Mouse (Mus musculus) adrenal gland, postnatal 14 days (tissue): ENCODE data around the gene Gm4491. TPM values are rescaled to one million over a fixed set of nuclear protein-coding genes. Genes with fewer than 3 reads are reported as not detected.

Experiments
- DNase-seq: peaks from one replicate; pipeline ENCODE4 v3.0.0; 2021; ENCODE audit warnings: mixed read lengths
- total RNA-seq: library from RNA; stranded (reverse); gene quantifications from 2 replicates; pipeline ENCODE4 v1.2.3, GENCODE M21; 2021

Gene Gm4491
- total RNA-seq, 1 experiment from 2014 or later: not detected

DNA sequence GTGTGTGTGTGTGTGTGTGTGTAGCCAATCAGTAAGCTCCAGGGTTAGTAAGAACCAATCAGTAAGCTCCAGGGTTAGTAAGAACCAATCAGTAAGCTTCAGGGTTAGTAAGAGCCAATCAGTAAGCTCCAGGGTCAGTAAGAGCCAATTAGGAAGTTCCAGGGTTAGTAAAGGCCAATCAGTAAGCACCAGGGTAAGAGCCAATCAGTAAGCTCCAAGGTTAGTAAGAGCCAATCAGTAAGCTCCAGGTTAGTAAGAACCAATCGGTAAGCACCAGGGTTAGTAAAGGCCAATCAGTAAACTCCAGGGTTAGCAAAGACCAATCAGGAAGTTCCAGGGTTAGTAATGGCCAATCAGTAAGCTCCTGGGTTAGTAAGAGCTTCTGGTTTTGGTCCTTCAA is 32.8 kb downstream of the Gm4491 start:
- DNase-seq: no peak

GRCm38 (mm10) chr14:57075537-57075936 is 40.1 kb downstream of the Gm4491 start:
- no peak for DNase-seq

DNA sequence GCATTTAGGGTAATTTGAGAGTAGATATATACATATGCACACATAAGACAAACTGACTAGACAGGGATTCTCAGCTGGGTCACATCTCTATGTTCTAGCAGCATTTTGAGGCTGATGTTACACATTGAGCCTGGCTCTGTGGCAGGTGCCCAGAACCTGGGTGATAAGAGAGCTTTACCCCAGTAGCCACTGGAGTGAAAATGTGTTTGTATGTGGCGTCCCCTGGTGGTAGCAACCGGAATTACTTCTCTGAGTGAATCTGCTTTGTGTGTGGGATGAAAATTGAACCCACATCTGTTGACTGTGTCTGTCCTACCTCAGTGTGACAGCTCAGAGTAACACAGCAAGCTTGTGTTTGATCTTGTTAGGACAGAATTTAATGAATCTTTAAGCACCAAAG is 45.8 kb downstream of the Gm4491 start:
- peak; percentile 55 for DNase-seq

DNA sequence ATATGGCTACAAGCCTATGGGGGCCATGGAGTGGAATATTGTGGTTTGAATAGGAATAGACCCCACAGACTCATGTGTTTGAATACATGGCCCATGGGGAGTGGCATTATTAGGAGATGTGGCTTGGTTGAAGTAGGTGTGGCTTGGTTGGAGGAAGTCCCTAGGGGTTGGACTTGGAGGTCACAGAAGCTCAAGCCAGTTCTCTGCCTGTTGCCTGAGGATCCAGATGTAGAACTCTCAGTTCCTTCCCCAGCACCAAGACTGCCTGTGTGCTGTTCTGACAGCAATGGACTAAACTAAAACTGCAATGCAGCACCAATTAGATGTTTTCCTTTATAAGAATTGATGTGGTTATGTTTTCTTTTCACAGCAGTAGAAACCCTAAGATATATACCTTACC is 49.6 kb downstream of the Gm4491 start:
- no peak for DNase-seq

Other genes with a start within 250 kb of the Gm4491 start
- gene Zmym2, start 229.2 kb downstream of the Gm4491 start, total RNA-seq: 53.1 and 58.6 TPM in 2 replicates
- not detected in 2 replicates for gene Gja3, start 57.8 kb downstream of the Gm4491 start, total RNA-seq
- 3.2 and 18.4 TPM in 2 replicates for gene Gjb2, start 11.2 kb downstream of the Gm4491 start, total RNA-seq
- not detected in 2 replicates for gene Gjb6, start 17.7 kb upstream of the Gm4491 start, total RNA-seq